Mouse (Mus musculus): Measurements from ENCODE around the gene Hipk2. TPM values are rescaled to one million over a fixed set of nuclear protein-coding genes. Genes with fewer than 3 reads are reported as not detected.
A peak's percentile ranks its signal among the peaks of the same experiment; 100 is the strongest.
"Not testable (repeated sequence)": the region's sequence is repeated elsewhere in the genome, so short reads cannot be mapped to it uniquely, and the experiment has no call there.

Hipk2 gene
- polyA plus RNA-seq, 1 experiment from 2014 or later, result 13.7 TPM

GRCm38 (mm10) chr6:38682532-38682931 is 193.4 kb downstream of the Hipk2 start:
- Histone ChIP-seq H3K27ac (replicated peaks) (no peak overlapping the region), H3K4me2 (replicated peaks; ENCODE audit: low read depth) (no peak overlapping the region), H3K9me3 (ENCODE audit: control insufficient read depth, low read length) (no peaks in the 10 kb centered on the region)

DNA sequence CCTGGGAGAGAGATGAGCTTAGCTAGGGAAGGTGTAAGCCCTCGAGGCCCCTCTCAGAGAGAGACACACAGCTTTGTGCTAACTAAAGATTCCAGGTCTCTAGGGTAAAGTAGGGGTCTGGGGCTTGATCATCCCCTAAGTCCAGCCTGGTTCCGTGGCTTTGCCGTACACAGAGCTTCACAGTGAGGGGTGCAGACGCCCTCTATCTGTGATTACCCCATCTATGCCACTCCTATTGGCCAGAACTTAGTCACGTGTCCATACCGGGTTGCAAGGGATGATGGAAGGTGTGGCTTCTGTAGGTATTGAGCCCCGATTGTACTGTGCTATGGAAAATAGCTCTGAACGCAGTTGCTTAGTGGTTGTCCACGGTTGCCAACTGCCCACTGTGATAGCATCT is 198.3 kb downstream of the Hipk2 start:
- ATAC-seq (ENCODE audit: low FRiP score, low TSS enrichment) (no peak), DNase-seq (ENCODE audit: low spot score) (no peak)
- WGBS, result 75% methylated on average over 9 of the region's 9 CpGs
- Histone ChIP-seq H3K4me3 (ENCODE audit: low read depth, low read length) (no peak overlapping the region), H3K9me3 (ENCODE audit: control insufficient read depth, low read length) (no peaks in the 10 kb centered on the region), H3K36me3 (ENCODE audit: control insufficient read depth, insufficient read depth, low read length) (no peaks in the 10 kb centered on the region), H3K27ac (replicated peaks) (no peak overlapping the region), H3K4me2 (replicated peaks; ENCODE audit: low read depth) (no peak overlapping the region), H3K27me3 (ENCODE audit: control insufficient read depth, insufficient read depth, low read length) (no peaks in the 10 kb centered on the region), H3K4me1 (replicated peaks; ENCODE audit: control insufficient read depth, insufficient read depth) (no peaks in the 10 kb centered on the region), H3K9ac (ENCODE audit: low read length) (no peak overlapping the region)
- no peak for TF ChIP-seq CTCF (IDR thresholded peaks at IDR 0.05; ENCODE audit: low read depth)

More at GRCm38 (mm10) chr6:38682532-38682931, 193.4 kb downstream of the Hipk2 start:
- ATAC-seq (ENCODE audit: low FRiP score, low TSS enrichment) (no peak), DNase-seq (ENCODE audit: low spot score) (no peak)
- Histone ChIP-seq H3K27me3 (ENCODE audit: control insufficient read depth, insufficient read depth, low read length) (no peaks in the 10 kb centered on the region), H3K36me3 (ENCODE audit: control insufficient read depth, insufficient read depth, low read length) (0 out of 2 replicates have a peak, but pooled peaks cover 2% of the 10 kb centered on the region), H3K4me1 (replicated peaks; ENCODE audit: control insufficient read depth, insufficient read depth) (no peaks in the 10 kb centered on the region), H3K9ac (ENCODE audit: low read length) (no peak overlapping the region), H3K4me3 (ENCODE audit: low read depth, low read length) (no peak overlapping the region)
- 57% methylated on average over 2 of the region's 2 CpGs for WGBS
- TF ChIP-seq CTCF (IDR thresholded peaks at IDR 0.05; ENCODE audit: low read depth), result no peak
- no peak for TF ChIP-seq EP300 (optimal IDR thresholded peaks at IDR 0.05)

DNA sequence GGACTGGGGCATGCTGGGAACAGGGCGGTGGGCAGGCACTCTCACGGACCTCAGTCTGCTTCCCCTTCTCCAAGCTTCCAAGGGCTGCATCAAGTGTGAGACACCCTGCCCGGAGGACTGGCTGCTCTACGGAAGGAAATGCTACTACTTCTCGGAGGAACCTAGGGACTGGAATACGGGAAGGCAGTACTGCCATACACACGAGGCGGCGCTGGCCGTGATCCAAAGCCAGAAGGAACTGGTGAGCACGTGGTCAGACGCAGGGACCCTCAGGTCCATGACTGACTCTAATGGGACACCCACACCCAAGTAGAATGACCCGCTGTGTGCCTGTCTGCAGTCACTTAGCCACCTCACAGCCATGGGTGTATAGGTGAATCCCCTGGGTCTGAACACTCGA is 199.2 kb downstream of the Hipk2 start:
- DNase-seq (ENCODE audit: low spot score), result no peak
- 71% methylated on average over 14 of the region's 14 CpGs for WGBS
- Histone ChIP-seq H3K27ac (replicated peaks) (no peak overlapping the region), H3K9me3 (ENCODE audit: control insufficient read depth, low read length) (no peaks in the 10 kb centered on the region), H3K9ac (ENCODE audit: low read length) (no peak overlapping the region), H3K4me3 (ENCODE audit: low read depth, low read length) (no peak overlapping the region), H3K4me1 (replicated peaks; ENCODE audit: control insufficient read depth, insufficient read depth) (no peaks in the 10 kb centered on the region), H3K36me3 (ENCODE audit: control insufficient read depth, insufficient read depth, low read length) (no peaks in the 10 kb centered on the region), H3K27me3 (ENCODE audit: control insufficient read depth, insufficient read depth, low read length) (no peaks in the 10 kb centered on the region), H3K4me2 (replicated peaks; ENCODE audit: low read depth) (no peak overlapping the region)
- 0 out of 2 replicates have a peak, but pooled peaks have one; percentile 36 for ATAC-seq (ENCODE audit: low FRiP score, low TSS enrichment)
- TF ChIP-seq CTCF (IDR thresholded peaks at IDR 0.05; ENCODE audit: low read depth) (no peak), EP300 (optimal IDR thresholded peaks at IDR 0.05) (no peak)

DNA sequence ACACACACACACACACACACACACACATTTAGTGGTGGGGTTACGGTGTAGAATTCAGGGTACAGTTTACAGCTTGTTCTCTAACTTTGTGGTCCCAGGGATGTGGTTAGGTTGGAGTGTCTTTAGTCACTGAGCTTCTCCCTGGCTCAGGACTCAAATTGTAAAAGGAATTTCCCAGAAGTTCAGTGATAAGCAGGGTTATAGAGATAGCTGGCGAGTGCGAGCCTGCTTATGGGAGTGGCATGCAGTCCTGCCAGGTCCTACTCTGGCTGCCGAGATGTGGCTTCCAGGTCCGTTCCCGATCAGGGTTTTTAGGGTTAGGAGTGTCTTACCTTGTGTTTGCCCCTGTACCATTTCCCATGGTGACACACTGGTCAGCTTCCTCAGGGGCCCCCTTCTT is 199.7 kb downstream of the Hipk2 start:
- no peaks in the 10 kb centered on the region for H3K9me3 ChIP-seq (ENCODE audit: control insufficient read depth, low read length)
- no peak overlapping the region for H3K4me3 ChIP-seq (ENCODE audit: low read depth, low read length)
- H3K27me3 ChIP-seq (ENCODE audit: control insufficient read depth, insufficient read depth, low read length), result no peaks in the 10 kb centered on the region
- 65% methylated on average over 6 of the region's 6 CpGs for whole genome bisulfite sequencing
- no peak overlapping the region for H3K9ac ChIP-seq (ENCODE audit: low read length)
- no peak overlapping the region for H3K27ac ChIP-seq (replicated peaks)
- H3K4me1 ChIP-seq (replicated peaks; ENCODE audit: control insufficient read depth, insufficient read depth), result no peaks in the 10 kb centered on the region
- no peak for TF ChIP-seq EP300 (optimal IDR thresholded peaks at IDR 0.05)
- no peak for TF ChIP-seq CTCF (IDR thresholded peaks at IDR 0.05; ENCODE audit: low read depth)
- no peaks in the 10 kb centered on the region for H3K36me3 ChIP-seq (ENCODE audit: control insufficient read depth, insufficient read depth, low read length)
- no peak overlapping the region for H3K4me2 ChIP-seq (replicated peaks; ENCODE audit: low read depth)
- no peak for DNase-seq (ENCODE audit: low spot score)
- ATAC-seq (ENCODE audit: low FRiP score, low TSS enrichment), result 0 out of 2 replicates have a peak, but pooled peaks have one; percentile 17

DNA sequence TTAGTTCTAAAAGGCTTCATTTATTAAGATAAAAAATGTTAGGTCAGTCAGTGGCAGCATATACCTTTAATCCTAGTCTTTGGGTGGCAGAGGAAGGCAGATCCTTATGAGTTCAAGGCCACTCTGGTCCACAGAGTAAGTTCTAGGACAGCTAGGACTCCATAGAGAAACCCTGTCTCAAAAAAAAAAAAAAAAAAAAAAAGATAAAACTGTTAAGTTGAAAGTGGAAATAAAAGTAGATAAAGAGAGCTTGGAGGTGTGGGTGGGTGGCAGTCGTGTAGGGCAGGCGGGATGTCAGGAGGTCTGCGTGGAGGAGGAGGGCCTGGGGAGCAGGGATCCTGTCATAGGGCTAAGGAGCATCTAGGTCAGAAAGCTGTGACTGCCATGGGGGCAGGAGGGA is 204.0 kb downstream of the Hipk2 start:
- no peaks in the 10 kb centered on the region for H3K27me3 ChIP-seq (ENCODE audit: control insufficient read depth, insufficient read depth, low read length)

DNA sequence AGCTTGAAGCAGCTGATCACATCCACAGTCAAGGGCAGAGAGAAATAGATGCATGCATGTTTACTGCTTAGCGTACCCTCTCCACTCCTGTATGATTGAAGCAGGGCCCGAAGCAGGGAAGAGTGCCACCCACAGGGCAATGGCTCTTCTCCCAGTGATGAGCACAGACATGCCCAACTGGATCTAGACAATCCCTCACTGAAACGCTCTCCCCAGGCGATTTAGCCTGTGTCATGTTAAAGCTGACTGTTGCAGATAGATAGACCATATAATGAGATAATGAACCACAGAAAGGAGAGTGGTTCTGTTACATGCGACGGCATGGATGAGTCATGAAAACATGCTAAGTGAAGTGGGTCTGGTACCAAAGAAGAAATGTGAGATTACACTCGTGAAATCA is 204.7 kb downstream of the Hipk2 start:
- no peak overlapping the region for H3K9ac ChIP-seq (ENCODE audit: low read length)
- no peak for DNase-seq (ENCODE audit: low spot score)
- 79% methylated on average over 7 of the region's 7 CpGs for WGBS
- H3K27me3 ChIP-seq (ENCODE audit: control insufficient read depth, insufficient read depth, low read length), result no peaks in the 10 kb centered on the region
- H3K27ac ChIP-seq (replicated peaks), result no peak overlapping the region
- H3K9me3 ChIP-seq (ENCODE audit: control insufficient read depth, low read length), result no peaks in the 10 kb centered on the region
- H3K4me1 ChIP-seq (replicated peaks; ENCODE audit: control insufficient read depth, insufficient read depth), result no peaks in the 10 kb centered on the region
- no peak overlapping the region for H3K4me2 ChIP-seq (replicated peaks; ENCODE audit: low read depth)
- no peaks in the 10 kb centered on the region for H3K36me3 ChIP-seq (ENCODE audit: control insufficient read depth, insufficient read depth, low read length)
- no peak for ATAC-seq (ENCODE audit: low FRiP score, low TSS enrichment)
- no peak overlapping the region for H3K4me3 ChIP-seq (ENCODE audit: low read depth, low read length)
- TF ChIP-seq EP300 (optimal IDR thresholded peaks at IDR 0.05) (no peak), CTCF (IDR thresholded peaks at IDR 0.05; ENCODE audit: low read depth) (no peak)

More for the DNA sequence above, 204.0 kb downstream of the Hipk2 start:
- Histone ChIP-seq H3K9me3 (ENCODE audit: control insufficient read depth, low read length) (no peaks in the 10 kb centered on the region), H3K9ac (ENCODE audit: low read length) (no peak overlapping the region), H3K27ac (replicated peaks) (no peak overlapping the region), H3K4me1 (replicated peaks; ENCODE audit: control insufficient read depth, insufficient read depth) (no peaks in the 10 kb centered on the region), H3K4me3 (ENCODE audit: low read depth, low read length) (no peak overlapping the region), H3K4me2 (replicated peaks; ENCODE audit: low read depth) (no peak overlapping the region), H3K36me3 (ENCODE audit: control insufficient read depth, insufficient read depth, low read length) (no peaks in the 10 kb centered on the region)
- TF ChIP-seq EP300 (optimal IDR thresholded peaks at IDR 0.05) (no peak), CTCF (IDR thresholded peaks at IDR 0.05; ENCODE audit: low read depth) (no peak)
- ATAC-seq (ENCODE audit: low FRiP score, low TSS enrichment) (no peak), DNase-seq (ENCODE audit: low spot score) (no peak)
- WGBS, result 84% methylated on average over 3 of the region's 3 CpGs

DNA sequence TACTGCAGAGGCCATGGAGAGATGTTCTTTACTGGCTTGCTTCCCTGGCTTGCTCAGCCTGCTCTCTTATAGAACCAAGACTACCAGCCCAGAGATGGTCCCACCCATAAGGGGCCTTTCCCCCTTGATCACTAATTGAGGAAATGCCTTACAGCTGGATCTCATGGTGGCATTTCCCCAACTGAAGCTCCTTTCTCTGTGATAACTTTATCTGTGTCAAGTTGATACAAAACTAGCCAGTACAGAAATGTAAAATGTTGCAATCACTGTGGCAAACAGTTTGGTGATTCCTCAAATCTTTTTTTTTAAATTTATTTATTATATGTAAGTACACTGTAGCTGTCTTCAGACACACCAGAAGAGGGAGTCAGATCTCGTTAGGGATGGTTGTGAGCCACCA is 205.5 kb downstream of the Hipk2 start:
- not testable (repeated sequence) for H3K4me3 ChIP-seq (ENCODE audit: low read depth, low read length); H3K36me3 ChIP-seq (ENCODE audit: control insufficient read depth, insufficient read depth, low read length); H3K27me3 ChIP-seq (ENCODE audit: control insufficient read depth, insufficient read depth, low read length); H3K9me3 ChIP-seq (ENCODE audit: control insufficient read depth, low read length); H3K4me1 ChIP-seq (replicated peaks; ENCODE audit: control insufficient read depth, insufficient read depth); ATAC-seq (ENCODE audit: low FRiP score, low TSS enrichment); H3K27ac ChIP-seq (replicated peaks); DNase-seq (ENCODE audit: low spot score); H3K9ac ChIP-seq (ENCODE audit: low read length); H3K4me2 ChIP-seq (replicated peaks; ENCODE audit: low read depth)
- 56% methylated on average over 1 of the region's 1 CpGs for WGBS
